Mouse (Mus musculus): ENCODE measurements at regions not wholly inside any gene's neighbourhood (a gene's known extent, or its start where the extent isn't known, plus 50 kb on each side); places are given as distances from the start of the nearest gene placed in this dataset.

DNA sequence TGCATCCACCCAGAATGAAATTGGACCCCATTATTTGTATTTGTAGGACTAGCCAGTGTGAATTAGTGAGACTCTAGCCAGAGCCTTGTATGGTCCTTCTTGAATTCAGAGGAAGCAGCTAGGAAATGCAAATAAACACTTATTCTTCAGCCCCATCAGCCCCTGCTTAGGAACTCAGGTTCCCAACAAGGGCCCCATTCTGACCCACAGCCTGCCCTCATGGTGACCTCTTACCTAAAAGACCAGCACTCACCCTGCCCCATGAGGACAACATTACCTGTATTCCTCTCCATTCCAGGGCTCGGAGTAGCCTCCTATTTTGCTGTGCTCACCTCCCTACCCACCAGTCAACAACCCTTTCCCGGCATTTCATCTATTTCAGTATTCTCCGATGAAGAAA, 283.6 kb upstream of the Noct start:
- no peak for DNase-seq

DNA sequence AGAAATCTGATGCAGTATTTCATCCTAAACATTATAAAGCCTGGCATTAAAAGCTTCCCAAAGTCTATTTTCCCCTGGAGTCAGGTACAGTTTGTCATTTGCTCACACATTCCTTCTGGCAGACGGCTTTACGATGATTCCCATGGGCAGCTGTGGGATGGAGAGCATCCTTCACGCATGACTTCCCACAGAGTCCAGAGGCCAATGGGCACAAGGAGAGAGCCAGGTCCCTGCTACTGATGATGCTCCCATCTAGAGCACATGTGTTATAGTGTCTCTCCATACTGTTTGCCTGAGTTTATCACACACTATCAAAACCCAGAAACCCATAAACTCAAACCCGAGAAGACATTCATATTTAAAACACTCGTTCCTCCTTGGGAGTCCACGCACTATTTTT, 270.8 kb upstream of the Noct start:
- no peak for DNase-seq

DNA sequence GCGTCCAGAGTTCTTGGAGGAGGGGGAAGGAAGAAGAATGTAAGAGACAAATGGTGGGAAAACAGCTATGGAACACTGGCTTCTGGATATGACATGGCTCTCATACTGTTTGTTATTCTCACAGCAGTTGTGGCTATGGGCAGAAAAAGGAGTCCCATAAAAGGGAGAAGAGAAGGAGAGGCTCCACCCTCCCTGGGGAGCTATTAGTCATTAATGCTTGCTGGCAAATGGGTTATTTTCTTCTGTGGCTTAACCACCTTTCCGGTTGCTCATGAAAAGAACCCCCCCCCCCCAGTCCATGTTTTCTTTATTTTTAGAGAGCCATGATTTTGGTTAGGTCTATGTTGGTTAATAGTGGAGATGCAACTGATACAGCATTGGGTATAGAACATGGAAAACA, 253.9 kb upstream of the Noct start:
- DNase-seq = no peak

DNA sequence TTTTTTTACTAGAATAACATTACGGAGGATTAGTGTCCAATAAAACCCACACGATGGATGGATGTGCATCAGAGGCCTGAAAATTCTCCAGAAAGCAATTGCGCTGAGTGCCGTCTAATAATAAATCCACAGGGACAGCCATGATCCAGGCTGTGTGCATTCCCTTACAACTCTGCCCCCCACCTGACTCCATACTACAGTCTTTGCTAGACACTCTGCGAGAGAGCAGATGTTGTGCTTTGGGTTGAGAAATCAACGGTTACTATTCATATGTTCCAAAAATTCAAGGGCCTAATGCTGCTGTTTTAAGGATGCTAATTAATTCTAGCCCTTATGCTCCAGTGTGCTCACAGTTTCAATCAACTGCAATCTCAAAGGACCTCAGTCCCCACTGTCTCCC, 251.2 kb upstream of the Noct start:
- no peak for DNase-seq

DNA sequence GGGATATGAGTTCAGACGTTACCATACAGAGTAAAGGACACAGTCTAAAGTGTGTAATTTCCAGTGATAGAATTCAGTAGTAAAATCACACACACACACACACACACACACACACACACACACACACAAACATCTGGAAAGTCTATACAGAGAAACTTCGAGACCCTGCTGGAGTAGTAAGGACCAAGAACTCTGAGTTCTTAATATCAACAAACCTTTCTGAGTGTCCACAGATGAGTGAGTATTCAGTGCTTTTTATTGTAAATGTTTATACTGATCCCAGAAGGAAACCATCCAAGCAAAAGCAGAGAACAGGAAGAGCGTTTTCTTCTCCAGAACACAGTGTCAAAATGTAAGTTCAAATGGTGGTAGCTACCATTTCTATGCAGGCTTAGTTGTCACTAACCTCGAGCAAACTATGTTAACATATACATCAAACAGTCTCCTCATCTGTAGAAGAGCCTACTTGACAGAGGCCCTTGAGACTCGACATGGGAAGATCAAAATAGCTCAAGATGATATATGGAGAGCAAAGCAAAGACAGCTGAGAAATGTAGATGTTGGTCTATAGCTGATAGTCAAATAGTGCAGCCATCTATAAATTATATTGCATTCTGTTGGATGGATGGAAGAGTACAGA, 248.0 kb upstream of the Noct start:
- no peak for DNase-seq

DNA sequence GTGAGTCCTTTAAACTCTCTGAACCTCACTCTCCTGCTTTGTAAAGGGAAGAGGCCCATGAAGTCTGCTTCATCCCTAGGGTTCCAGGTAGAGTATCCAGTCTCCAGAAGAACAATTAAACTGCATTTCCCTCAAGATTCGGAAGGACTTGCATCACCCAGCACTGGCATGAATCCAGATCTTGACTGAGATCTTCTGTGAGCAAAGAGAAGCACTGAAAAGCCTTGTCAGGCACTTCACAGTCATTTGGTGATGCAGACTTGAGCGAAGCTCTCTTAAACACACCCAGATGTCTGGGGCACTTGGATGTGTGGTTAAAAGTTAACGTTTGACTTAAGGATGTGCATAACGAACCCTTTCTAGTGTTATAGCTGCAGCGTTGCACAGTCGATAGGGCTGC, 247.4 kb upstream of the Noct start:
- no peak for DNase-seq

DNA sequence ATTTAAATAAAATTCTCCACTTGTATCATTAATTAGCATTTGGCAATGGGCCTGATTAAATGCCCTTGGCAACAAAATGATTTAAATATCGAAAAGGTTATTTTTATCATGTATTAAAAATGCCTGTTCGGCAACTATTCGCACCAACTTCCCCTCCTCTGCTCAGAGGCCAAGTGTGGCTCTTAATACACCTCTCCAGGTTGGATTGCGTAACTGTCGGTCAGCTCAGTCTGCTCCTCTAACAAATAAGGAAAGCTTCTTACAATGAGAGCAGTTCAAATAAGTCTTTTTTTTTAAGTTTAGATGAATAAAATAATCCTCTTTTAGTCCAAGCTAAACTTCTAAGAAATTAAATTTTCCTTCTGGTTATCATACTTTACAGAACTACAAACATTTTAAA, 245.6 kb upstream of the Noct start:
- no peak for DNase-seq

DNA sequence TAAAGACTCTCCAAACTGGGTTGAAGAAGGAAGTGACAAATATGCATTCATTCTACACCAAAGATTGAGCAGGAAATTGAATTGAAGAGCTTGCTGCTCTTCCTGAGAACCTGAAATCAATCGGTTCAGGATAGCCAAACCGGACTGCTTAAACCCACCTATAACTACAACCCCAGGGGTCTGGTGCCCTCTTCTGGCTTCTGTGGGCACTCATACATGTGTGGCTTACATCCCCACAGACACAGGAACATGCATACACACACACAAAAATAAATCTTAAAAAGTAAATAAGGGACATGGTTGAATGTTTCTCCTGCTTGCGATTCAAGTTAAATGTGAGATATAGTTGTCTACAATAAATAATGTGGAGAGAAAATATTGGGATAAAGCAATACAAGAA, 244.7 kb upstream of the Noct start:
- no peak for DNase-seq

DNA sequence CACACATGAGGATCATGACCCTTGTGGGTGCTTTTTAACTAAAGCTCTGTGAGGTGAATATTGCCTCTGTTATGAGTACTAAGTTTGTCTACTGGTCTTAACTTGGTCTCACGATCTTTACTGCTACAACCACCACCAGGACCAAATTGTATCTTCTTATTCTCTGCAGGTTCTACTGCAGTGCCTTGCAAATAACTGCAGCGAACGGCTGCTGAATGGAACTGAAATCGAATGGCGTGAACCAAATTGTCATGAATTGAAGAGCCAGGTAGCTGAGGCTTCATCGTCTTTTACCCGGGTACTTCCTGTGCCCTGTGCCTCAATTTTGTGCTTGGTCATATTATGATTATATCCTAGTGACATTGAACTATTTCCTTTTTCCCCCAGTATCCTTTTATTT, 242.5 kb upstream of the Noct start:
- no peak for DNase-seq

DNA sequence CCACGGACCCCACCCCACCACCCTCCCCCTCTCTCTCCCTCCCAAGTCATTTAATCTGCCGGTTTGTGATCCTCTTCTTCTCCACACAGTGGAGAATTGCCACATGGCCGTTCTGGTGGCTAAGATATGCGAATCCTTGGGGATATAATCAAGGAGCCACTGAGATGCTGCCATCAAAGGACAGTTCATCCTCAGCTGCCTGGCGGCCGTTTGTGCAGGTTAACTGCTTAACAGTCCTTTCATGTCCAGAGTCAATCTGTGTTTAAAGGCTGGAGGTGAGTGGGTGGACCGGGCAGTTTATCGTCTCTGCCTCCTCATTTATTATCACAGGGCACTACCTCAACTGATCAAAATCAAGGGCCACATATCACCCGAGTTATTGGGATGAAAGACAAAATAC, 241.6 kb upstream of the Noct start:
- DNase-seq = no peak

DNA sequence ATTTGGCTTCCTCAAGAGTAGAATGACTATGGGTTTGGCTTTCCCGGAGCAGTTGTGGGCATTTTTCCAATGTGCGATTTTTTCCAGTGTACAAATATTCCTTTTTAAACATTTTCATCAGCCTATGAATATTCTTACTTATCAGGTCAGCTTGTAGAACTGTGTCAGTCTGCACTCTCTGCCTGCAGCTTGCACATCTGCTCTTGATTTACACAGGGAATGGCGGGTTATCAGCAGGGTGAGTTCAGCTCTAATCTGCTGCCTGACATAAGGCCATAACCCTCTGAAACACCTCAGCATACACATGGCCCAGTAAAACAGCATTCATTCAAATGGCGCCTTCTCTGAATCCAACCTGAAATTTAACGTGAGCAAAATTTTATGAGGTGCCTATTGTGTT, 241.1 kb upstream of the Noct start:
- DNase-seq = peak; percentile 22

DNA sequence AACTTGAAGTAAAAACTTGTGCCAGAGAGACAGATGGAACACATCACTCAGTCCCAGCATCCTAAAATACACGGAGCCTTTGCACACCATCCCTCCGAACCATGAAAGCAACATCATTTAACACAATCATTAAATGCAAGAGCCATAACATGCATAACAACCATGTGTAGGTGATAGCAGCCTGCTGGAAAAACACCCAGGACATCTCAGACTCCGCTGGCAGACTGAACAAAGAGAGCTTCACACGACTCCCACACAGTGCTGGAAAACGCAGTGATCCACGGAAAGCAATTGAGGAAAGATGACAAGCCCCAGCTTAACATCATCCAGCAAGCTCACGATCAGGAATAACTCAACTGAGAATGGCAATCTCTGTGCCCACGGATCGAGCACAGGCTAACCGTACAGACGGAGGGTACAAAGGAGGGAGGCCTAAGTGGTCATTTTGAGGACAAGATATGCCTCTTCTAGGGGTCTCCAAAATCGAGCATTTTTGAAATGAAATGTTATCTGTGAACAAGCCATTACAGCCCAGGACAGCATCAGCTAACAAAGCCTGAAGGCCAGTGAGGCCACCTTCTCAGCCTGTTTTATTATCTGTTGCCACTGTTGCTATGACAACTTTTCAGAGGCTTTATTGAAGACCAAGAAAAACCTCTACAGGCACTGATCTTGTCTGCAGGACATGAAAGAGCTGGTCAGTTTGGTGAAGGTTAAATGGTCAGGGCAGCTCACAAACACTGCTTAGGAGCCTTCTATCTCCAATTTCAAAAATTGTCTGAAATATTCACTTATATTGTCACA, 240.1 kb upstream of the Noct start:
- DNase-seq = no peak

DNA sequence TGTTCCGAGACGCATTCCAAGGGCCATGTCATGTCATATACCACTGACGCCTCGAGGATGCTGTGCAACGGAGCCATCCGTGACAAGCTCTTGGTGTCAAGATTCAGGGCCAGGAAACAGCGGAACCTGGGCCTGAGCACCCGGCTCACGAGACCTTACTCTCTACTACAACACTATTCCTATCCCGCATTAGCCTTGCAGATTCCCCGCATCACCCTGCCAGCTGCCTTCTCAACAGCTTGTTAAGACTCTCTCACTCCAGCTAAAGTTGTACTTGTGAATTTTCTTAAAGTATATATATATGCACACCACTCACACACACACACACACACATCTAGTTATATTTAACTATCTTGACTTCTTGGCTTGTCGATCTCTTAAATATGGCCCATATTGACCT, 236.4 kb upstream of the Noct start:
- DNase-seq = no peak

DNA sequence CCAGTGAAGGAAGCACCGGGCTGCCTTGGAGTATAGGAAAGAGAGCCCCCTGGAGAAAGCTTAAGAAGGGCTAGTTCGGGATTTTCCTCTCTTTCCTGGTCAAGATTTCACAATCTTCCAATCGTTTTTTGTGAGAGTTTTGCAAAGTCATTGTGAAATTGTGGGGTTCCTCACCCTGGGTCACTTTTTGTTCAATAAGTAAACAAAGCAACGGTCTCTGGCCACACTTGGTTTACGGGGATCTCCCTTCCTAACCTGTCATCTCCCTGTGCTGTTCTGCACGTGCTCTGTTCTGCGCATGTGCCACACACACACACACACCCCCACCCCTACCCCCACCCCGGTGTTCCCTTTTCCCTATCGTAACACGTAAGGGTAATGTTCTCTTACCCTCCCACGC, 233.4 kb upstream of the Noct start:
- DNase-seq = no peak

DNA sequence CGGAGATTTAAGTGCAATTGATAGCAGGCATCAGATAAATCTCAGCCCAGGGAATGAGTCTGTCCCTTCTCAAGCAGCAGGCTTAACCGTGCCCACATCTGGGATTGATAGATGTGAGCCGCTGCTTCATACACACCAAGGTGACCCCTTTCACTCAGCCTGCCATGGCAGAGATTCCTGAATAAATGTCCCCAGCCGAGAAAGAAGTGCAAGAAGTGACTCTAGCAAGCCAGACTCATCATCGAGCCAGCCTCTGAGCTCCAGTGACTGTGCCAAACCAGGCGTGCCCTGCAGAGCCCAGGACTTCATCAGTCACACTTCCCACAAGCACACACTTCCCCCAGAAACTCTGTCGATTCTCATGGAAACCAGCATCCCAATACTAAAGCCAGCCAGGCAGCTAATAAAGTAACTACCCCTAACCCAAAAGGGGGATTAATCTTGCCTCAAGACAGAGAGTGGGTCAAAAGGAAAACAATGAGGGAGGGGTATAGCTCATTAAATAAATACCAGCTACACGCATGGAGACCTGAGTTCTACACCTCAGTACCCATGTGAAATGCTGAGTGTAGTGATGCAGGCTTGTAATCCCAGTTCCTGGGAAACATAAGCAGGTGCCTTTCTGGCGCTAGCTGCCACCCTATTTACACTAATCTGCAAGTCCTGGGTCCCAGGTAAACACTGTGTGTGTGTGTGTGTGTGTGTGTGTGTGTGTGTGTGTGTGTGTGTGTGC, 231.5 kb upstream of the Noct start:
- DNase-seq = no peak

DNA sequence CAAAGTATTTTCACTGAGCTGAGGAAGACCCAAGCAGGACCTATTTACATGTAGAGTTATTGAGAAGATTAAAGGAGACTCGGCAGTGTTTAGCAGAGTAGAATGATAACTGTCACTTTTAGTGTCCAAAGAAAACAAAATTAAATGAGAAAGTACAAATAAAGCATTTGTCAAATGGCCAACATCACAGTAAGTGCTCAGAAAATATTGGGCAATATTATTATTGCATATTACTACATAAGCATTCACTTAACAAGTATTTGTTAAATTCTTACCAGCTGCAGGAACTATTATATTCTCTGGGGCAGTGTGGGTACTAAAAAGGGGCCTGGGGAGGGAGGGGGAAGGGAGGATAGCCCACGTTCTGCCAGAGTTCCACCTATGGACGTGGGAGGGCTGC, 224.5 kb upstream of the Noct start:
- no peak for DNase-seq

DNA sequence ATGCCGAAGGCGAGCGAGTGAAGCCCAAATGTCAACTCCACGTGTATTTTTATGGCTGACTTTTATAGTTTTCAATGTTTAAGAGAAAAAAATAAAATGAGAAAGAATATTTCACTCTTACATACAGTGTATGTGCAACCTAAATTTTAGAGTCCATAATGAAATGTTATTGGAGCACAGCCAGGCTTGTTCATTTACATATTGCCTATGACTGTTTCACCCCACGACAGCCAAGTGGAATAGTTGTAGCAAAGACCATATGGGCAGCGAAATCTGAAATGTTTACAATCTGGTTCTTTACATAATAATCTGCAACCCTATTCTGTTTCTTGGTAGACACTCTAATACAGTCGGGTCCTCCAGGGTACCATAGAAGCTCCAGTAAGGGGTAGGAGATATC, 223.3 kb upstream of the Noct start:
- DNase-seq = no peak

DNA sequence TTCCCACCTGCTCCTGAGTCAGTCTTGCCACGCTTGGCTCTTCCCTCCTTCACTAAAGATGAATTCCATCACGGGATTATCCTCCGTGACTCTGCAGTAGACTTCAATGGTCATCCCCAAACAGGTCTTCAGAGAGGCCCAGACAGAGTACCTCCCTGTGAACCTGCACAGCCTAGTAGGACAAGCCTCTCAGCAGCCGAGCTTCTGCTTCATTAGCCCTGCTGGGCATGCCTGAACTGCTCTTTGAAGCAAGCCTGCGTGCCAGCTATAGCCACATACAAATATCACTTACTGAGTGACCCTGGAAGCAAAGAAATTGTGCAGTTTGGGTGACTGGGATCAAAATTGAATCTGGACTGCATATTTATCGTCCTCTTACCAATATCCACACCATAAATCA, 221.6 kb upstream of the Noct start:
- DNase-seq = no peak

DNA sequence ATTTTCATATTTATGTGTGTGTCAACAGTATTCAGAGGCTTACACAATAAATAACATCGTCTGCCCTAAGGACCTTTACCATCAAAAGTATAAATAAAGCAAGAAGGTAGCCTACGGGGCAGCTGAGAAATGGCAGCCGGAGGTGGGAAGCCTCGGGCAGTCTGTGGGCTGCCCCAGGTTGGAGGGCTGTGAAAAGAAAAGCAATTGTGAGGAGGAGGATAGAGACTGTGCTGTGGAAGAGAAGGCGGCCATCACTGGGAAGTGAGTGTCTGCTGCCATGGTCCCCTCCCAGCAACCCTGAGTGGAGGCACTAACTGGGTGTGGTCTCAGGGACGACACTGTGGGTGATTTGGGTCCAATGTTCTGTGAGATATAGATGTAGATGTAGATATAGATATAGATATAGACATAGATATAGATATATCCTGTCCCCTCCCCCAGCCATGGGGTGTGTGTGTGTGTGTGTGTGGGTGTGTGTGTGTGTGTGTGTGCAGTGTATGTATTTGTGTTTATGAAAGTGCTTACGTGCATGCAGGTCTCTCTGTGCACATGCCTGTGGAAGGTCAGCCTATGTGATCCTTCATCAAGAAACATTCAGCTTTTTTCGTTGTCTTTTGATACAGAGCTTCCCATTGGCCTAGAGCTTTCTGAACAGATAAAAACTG, 220.6 kb upstream of the Noct start:
- no peak for DNase-seq

DNA sequence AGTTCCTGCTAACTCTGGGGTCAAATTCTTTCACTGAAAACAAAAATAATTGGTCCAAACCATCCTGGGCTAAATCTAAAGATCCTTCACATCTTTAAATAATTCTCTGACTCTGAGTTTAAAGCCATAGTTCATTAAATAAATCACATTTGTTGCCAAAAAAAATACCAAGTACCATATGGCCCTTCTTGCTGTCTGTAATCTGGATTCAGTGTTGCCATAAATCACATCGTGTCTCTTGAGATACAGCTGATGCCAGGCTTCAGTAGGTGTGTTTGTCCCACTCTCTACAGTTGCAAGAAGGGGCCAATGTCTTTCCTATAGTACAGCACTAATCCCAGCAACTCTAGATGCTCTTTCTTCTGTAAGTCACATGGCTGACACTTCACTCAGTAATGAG, 220.0 kb upstream of the Noct start:
- no peak for DNase-seq

DNA sequence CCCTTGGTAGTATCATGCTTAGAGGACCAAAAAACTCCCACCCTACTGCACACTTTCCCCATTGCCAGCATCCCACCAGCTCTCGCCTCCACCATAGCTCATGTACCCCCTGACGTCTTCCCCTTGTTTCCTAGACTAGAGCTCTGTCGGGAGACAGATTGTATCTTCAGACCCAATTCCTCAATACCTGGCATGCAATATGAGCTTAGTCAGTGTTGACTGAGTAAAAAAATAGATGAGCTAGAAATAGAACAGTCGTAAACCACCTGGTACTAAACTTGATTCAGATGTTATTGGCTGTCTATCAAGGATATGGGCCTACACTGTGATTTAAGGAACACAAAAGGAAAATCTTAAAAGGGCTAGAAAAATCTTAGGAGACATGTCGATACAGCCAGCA, 215.1 kb upstream of the Noct start:
- no peak for DNase-seq

DNA sequence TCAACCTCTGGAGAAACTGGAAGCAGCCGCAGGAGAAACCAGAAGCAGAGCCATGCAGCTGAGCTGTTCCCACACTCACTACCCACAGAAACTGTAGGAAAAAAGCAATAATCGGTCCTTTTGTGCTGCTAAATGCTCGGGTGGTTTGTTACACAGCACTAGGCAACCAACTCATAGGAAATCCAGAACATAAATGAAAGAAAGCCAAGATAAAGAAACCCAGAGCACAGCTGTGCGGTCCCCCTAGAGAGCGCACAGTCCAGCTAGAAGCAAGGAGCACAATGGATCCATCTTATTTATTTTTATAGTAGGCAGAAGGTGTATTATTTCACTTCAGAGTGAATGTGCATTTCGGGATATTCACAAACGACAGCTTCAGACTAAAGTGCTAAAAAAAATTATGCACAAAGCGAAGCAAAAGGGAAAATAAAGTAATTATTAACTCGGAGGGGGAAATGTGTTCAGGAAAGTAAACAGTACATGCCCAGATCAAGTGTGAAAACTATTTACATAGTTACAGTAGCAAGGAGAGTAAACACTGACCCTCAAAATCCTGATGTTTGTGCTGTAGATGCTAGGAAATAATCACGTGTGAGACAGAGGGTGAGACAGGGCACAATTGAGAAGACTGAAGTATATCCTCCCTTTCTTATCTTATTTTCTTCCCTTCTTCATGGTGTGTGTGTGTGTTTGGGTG, 204.4 kb upstream of the Noct start:
- DNase-seq = no peak

DNA sequence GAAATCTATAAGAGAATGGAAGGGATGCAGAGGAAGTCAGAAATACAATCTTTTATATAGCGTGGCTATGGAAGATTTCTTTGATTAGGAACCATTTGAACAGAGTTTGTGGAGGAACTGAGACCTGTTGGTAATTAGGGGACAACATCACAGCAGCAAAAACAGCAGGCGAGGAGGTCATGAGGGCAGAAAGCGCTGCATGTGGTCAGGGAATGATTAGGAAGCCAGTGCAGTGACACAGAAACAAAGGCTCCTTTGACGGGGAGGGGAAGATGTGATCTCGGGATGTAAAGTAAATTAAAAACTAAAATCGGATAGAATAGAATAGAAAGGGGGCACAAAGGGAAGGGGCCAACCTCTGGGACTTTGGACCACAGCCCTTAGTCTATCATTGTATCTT, 199.6 kb upstream of the Noct start:
- DNase-seq = no peak

Measured in gastrocnemius, postnatal 10 days (tissue).